Mouse (Mus musculus) adipocyte (in vitro differentiated cells): ENCODE measurements around the gene Ndufa3.

Experiments used
- DNase-seq: peaks from one replicate; pipeline ENCODE4 v3.0.0-alpha.2; 2016; ENCODE audit warnings: low spot score

The Ndufa3 gene

GRCm38 (mm10) chr7:3610437-3610836 is 6.7 kb upstream of the Ndufa3 start:
- no peak for DNase-seq

GRCm38 (mm10) chr7:3611006-3611405 is 6.2 kb upstream of the Ndufa3 start:
- no peak for DNase-seq

- DNase-seq, result no peak
Observed at GRCm38 (mm10) chr7:3614021-3614420, 3.2 kb upstream of the Ndufa3 start.

GRCm38 (mm10) chr7:3616057-3616388 is 1.1 kb upstream of the Ndufa3 start, which contains the start of gene Oscar:
TSS of gene Oscar (minus strand) at chr7:3616157.
- DNase-seq, result no peak

GRCm38 (mm10) chr7:3616389-3617241 is 558 bp upstream of the Ndufa3 start:
- no peak for DNase-seq

GRCm38 (mm10) chr7:3629030-3629429 is 11.9 kb downstream of the Ndufa3 start:
- DNase-seq, result no peak

GRCm38 (mm10) chr7:3629543-3630477 is 12.6 kb downstream of the Ndufa3 start, which contains the start of the genes Tfpt and Prpf31:
TSS of gene Tfpt (minus strand) at chr7:3629929.
TSS of gene Prpf31 (plus strand) at chr7:3629985.
- peak; percentile 93 for DNase-seq

GRCm38 (mm10) chr7:3630478-3630815 is 13.3 kb downstream of the Ndufa3 start:
- no peak for DNase-seq

- no peak for DNase-seq
Observed at GRCm38 (mm10) chr7:3643412-3643811, 26.2 kb downstream of the Ndufa3 start.

GRCm38 (mm10) chr7:3643843-3644242 is 26.7 kb downstream of the Ndufa3 start:
- DNase-seq, result no peak

GRCm38 (mm10) chr7:3644348-3644671 is 27.1 kb downstream of the Ndufa3 start:
- no peak for DNase-seq

- DNase-seq, result peak; percentile 98
Observed at GRCm38 (mm10) chr7:3644672-3645487, 27.7 kb downstream of the Ndufa3 start, which contains the start of gene Cnot3. TSS of gene Cnot3 (plus strand) at chr7:3645268.

- no peak for DNase-seq
Observed at GRCm38 (mm10) chr7:3645488-3646025, 28.4 kb downstream of the Ndufa3 start.

GRCm38 (mm10) chr7:3646188-3646587 is 29.0 kb downstream of the Ndufa3 start:
- DNase-seq, result no peak

- DNase-seq, result no peak
Observed at GRCm38 (mm10) chr7:3646641-3647040, 29.5 kb downstream of the Ndufa3 start.

GRCm38 (mm10) chr7:3656966-3657365 is 39.8 kb downstream of the Ndufa3 start:
- DNase-seq, result no peak

GRCm38 (mm10) chr7:3658578-3658977 is 41.4 kb downstream of the Ndufa3 start:
- DNase-seq, result no peak

GRCm38 (mm10) chr7:3664524-3665214 is 47.5 kb downstream of the Ndufa3 start:
- DNase-seq, result no peak

- DNase-seq, result peak; percentile 99
Observed at GRCm38 (mm10) chr7:3665215-3666114, 48.3 kb downstream of the Ndufa3 start, which contains the start of gene Leng1. TSS of gene Leng1 (minus strand) at chr7:3665840.

- DNase-seq, result no peak
Observed at GRCm38 (mm10) chr7:3666921-3667391, 49.8 kb downstream of the Ndufa3 start.
